Mouse (Mus musculus): ENCODE measurements around the gene Scamp2. TPM values are rescaled to one million over a fixed set of nuclear protein-coding genes. Genes with fewer than 3 reads are reported as not detected.

The Scamp2 gene
- polyA plus RNA-seq (2015; fragmentation: Nextera tagmentation; extraction: Ambion mirVana) = 69.5 and 73.5 TPM in 2 replicates

- Histone ChIP-seq H3K4me3 (ENCODE audit: low read depth, low read length) (peak within 1 kb of the TSS; percentile 63), H3K27ac (ENCODE audit: low read length) (peak within 1 kb of the TSS; percentile 74), H3K9me3 (ENCODE audit: low read length) (no peaks in the 10 kb centered on the region), H3K9ac (replicated peaks; ENCODE audit: low read depth) (peak within 1 kb of the TSS; percentile 61), H3K36me3 (ENCODE audit: insufficient read depth, low read length) (no peaks in the 10 kb centered on the region), H3K4me2 (replicated peaks; ENCODE audit: low read depth, low read length) (peak within 1 kb of the TSS; percentile 64), H3K27me3 (replicated peaks; ENCODE audit: insufficient read depth, low read length) (no peaks in the 10 kb centered on the region), H3K4me1 (ENCODE audit: insufficient read depth, low read depth, low read length) (peaks cover 27% of the 10 kb centered on the region; the same call in 1 of the 2 replicates)
- WGBS = 2% methylated on average over 37 of the region's 37 CpGs
- TF ChIP-seq EP300 (IDR thresholded peaks at IDR 0.05) (no peak), CTCF (IDR thresholded peaks at IDR 0.05) (peak; percentile 47)
- ATAC-seq (peak; percentile 98), DNase-seq (ENCODE audit: low spot score) (peak; percentile 98)
Observed at GRCm38 (mm10) chr9:57560861-57561710, at the start of gene Scamp2. Gene Scamp2, plus strand, starts transcription at chr9:57560943.

GRCm38 (mm10) chr9:57517113-57517512, 43.6 kb upstream of the Scamp2 start:
- no peaks in the 10 kb centered on the region for H3K36me3 ChIP-seq (ENCODE audit: insufficient read depth, low read length)
- no peak overlapping the region for H3K4me2 ChIP-seq (replicated peaks; ENCODE audit: low read depth, low read length)
- TF ChIP-seq CTCF (IDR thresholded peaks at IDR 0.05) = peak; percentile 86
- no peak for TF ChIP-seq EP300 (IDR thresholded peaks at IDR 0.05)
- H3K27ac ChIP-seq (ENCODE audit: low read length) = no peak overlapping the region
- H3K9me3 ChIP-seq (ENCODE audit: low read length) = no peaks in the 10 kb centered on the region
- H3K4me3 ChIP-seq (ENCODE audit: low read depth, low read length) = no peak overlapping the region
- WGBS = 8% methylated on average over 3 of the region's 3 CpGs
- ATAC-seq = no peak
- H3K4me1 ChIP-seq (ENCODE audit: insufficient read depth, low read depth, low read length) = peaks cover 2% of the 10 kb centered on the region; the same call in 1 of the 2 replicates
- DNase-seq (ENCODE audit: low spot score) = peak; percentile 78
- H3K9ac ChIP-seq (replicated peaks; ENCODE audit: low read depth) = no peak overlapping the region
- H3K27me3 ChIP-seq (replicated peaks; ENCODE audit: insufficient read depth, low read length) = no peaks in the 10 kb centered on the region

GRCm38 (mm10) chr9:57520375-57521055, 40.2 kb upstream of the Scamp2 start:
- H3K9me3 ChIP-seq (ENCODE audit: low read length) = no peaks in the 10 kb centered on the region
- H3K36me3 ChIP-seq (ENCODE audit: insufficient read depth, low read length) = no peaks in the 10 kb centered on the region
- H3K9ac ChIP-seq (replicated peaks; ENCODE audit: low read depth) = no peak overlapping the region
- H3K4me1 ChIP-seq (ENCODE audit: insufficient read depth, low read depth, low read length) = peaks cover 7% of the 10 kb centered on the region; the same call in 1 of the 2 replicates
- 24% methylated on average over 16 of the region's 16 CpGs for WGBS
- no peak; the same call in 1 of the 2 replicates for TF ChIP-seq EP300 (IDR thresholded peaks at IDR 0.05)
- peak; percentile 31; the same call in 1 of the 2 replicates for TF ChIP-seq CTCF (IDR thresholded peaks at IDR 0.05)
- no peak for DNase-seq (ENCODE audit: low spot score)
- H3K4me3 ChIP-seq (ENCODE audit: low read depth, low read length) = peak overlapping the region; percentile 90
- peak overlapping the region; percentile 96 for H3K27ac ChIP-seq (ENCODE audit: low read length)
- H3K27me3 ChIP-seq (replicated peaks; ENCODE audit: insufficient read depth, low read length) = no peaks in the 10 kb centered on the region
- peak; percentile 62 for ATAC-seq
- peak overlapping the region; percentile 67 for H3K4me2 ChIP-seq (replicated peaks; ENCODE audit: low read depth, low read length)

GRCm38 (mm10) chr9:57521056-57521911, 39.5 kb upstream of the Scamp2 start, which contains the start of gene Cox5a:
Gene Cox5a, plus strand, starts transcription at chr9:57521274.
- Histone ChIP-seq H3K4me3 (ENCODE audit: low read depth, low read length) (peak within 1 kb of the TSS; percentile 90), H3K4me2 (replicated peaks; ENCODE audit: low read depth, low read length) (peak within 1 kb of the TSS; percentile 67), H3K9ac (replicated peaks; ENCODE audit: low read depth) (peak within 1 kb of the TSS; percentile 91), H3K9me3 (ENCODE audit: low read length) (no peaks in the 10 kb centered on the region), H3K27ac (ENCODE audit: low read length) (peak within 1 kb of the TSS; percentile 96), H3K36me3 (ENCODE audit: insufficient read depth, low read length) (no peaks in the 10 kb centered on the region), H3K27me3 (replicated peaks; ENCODE audit: insufficient read depth, low read length) (no peaks in the 10 kb centered on the region), H3K4me1 (ENCODE audit: insufficient read depth, low read depth, low read length) (peaks cover 7% of the 10 kb centered on the region; the same call in 1 of the 2 replicates)
- WGBS = 2% methylated on average over 89 of the region's 95 CpGs
- ATAC-seq (peak; percentile 99), DNase-seq (ENCODE audit: low spot score) (peak; percentile 97)
- TF ChIP-seq CTCF (IDR thresholded peaks at IDR 0.05) (peak; percentile 23), EP300 (IDR thresholded peaks at IDR 0.05) (no peak)

- 26% methylated on average over 7 of the region's 7 CpGs for WGBS
- no peaks in the 10 kb centered on the region for H3K9me3 ChIP-seq (ENCODE audit: low read length)
- H3K4me3 ChIP-seq (ENCODE audit: low read depth, low read length) = peak overlapping the region; percentile 90
- peak overlapping the region; percentile 67 for H3K4me2 ChIP-seq (replicated peaks; ENCODE audit: low read depth, low read length)
- no peak for TF ChIP-seq EP300 (IDR thresholded peaks at IDR 0.05)
- no peak for TF ChIP-seq CTCF (IDR thresholded peaks at IDR 0.05)
- H3K4me1 ChIP-seq (ENCODE audit: insufficient read depth, low read depth, low read length) = peaks cover 7% of the 10 kb centered on the region; the same call in 1 of the 2 replicates
- no peaks in the 10 kb centered on the region for H3K27me3 ChIP-seq (replicated peaks; ENCODE audit: insufficient read depth, low read length)
- H3K27ac ChIP-seq (ENCODE audit: low read length) = 0 out of 2 replicates have a peak overlapping the region, but pooled peaks have one; percentile 96
- peak overlapping the region; percentile 91 for H3K9ac ChIP-seq (replicated peaks; ENCODE audit: low read depth)
- H3K36me3 ChIP-seq (ENCODE audit: insufficient read depth, low read length) = no peaks in the 10 kb centered on the region
- ATAC-seq (no peak), DNase-seq (ENCODE audit: low spot score) (no peak)
Observed at GRCm38 (mm10) chr9:57522114-57522860, 38.5 kb upstream of the Scamp2 start.

All from lung, postnatal 0 days (tissue).